Mouse (Mus musculus): ENCODE measurements around the gene Gdi1. TPM values are rescaled to one million over a fixed set of nuclear protein-coding genes. Genes with fewer than 3 reads are reported as not detected.
A peak's percentile ranks its signal among the peaks of the same experiment; 100 is the strongest.
"Not testable (repeated sequence)": the region's sequence is repeated elsewhere in the genome, so short reads cannot be mapped to it uniquely, and the experiment has no call there.

The Gdi1 gene
- polyA plus RNA-seq, 1 experiment from 2014 or later = 383 TPM

DNA sequence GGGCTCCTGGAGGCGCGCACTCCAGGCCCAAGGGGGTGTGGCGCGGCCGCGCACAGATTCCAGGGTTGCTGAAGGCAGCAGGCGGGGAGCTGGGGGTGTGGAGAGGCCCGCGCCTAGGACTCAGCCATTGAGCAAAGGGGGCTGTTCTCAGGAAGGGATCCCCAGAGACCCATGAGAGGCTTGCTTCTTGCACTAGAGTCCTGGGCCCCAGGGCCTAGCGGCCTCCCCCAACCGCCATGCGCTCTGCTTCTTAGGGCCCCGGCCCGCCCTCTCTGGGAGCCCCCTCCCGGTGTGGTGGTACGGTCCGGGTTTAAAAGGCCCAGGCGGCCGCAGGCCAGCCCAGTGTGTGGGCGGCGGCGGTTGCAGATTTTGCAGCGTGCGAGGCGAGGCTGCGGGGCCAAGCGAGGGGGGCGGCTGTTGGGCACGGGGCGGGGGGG lies 23.9 kb downstream of the Gdi1 start, which contains the start of gene Plxna3:
TSS of gene Plxna3 (plus strand) at position 342 of the 437 bp plus-strand sequence.
- ATAC-seq (peak; percentile 81), DNase-seq (ENCODE audit: low read depth, low spot score) (no peak)
- no peak for TF ChIP-seq CTCF (IDR thresholded peaks at IDR 0.05)
- in situ Hi-C loops (cut with MboI; ENCODE audit: low pct_unique_long_range_greater_than_20kb) = no loop called here
- H3K27me3 ChIP-seq = peaks cover 8% of the 10 kb centered on the region
- ChIA-PET CTCF (no interaction called here), POLR2A (interaction anchor here (1.6 kb wide), 1 partner anchor 40 kb away, joined by 3 read pairs; no protein-coding TSS in a partner anchor)

GRCm38 (mm10) chrX:74329215-74329671 lies 24.4 kb downstream of the Gdi1 start:
- in situ Hi-C loops (cut with MboI; ENCODE audit: low pct_unique_long_range_greater_than_20kb) = no loop called here
- peaks cover 8% of the 10 kb centered on the region for H3K27me3 ChIP-seq
- CTCF ChIA-PET = no interaction called here
- POLR2A ChIA-PET = interaction anchor here (0.6 to 1.6 kb wide), 2 partner anchors 18 to 39 kb away, joined by 3 to 5 read pairs; no protein-coding TSS in a partner anchor
- ATAC-seq (peak; percentile 6), DNase-seq (ENCODE audit: low read depth, low spot score) (no peak)
- no peak for TF ChIP-seq CTCF (IDR thresholded peaks at IDR 0.05)

GRCm38 (mm10) chrX:74330166-74330930 lies 25.6 kb downstream of the Gdi1 start:
- no peak for TF ChIP-seq CTCF (IDR thresholded peaks at IDR 0.05)
- no peak for DNase-seq (ENCODE audit: low read depth, low spot score)
- POLR2A ChIA-PET = interaction anchor here (0.6 to 1.0 kb wide), 3 partner anchors 17 to 79 kb away, joined by 3 to 7 read pairs (median 5); no protein-coding TSS in a partner anchor
- H3K27me3 ChIP-seq = no peaks in the 10 kb centered on the region
- no peak for ATAC-seq
- in situ Hi-C loops (cut with MboI; ENCODE audit: low pct_unique_long_range_greater_than_20kb) = no loop called here
- CTCF ChIA-PET = interaction anchor here (1.3 to 2.2 kb wide), 2 partner anchors 12 to 16 kb away, joined by 3 to 5 read pairs; no protein-coding TSS in a partner anchor

DNA sequence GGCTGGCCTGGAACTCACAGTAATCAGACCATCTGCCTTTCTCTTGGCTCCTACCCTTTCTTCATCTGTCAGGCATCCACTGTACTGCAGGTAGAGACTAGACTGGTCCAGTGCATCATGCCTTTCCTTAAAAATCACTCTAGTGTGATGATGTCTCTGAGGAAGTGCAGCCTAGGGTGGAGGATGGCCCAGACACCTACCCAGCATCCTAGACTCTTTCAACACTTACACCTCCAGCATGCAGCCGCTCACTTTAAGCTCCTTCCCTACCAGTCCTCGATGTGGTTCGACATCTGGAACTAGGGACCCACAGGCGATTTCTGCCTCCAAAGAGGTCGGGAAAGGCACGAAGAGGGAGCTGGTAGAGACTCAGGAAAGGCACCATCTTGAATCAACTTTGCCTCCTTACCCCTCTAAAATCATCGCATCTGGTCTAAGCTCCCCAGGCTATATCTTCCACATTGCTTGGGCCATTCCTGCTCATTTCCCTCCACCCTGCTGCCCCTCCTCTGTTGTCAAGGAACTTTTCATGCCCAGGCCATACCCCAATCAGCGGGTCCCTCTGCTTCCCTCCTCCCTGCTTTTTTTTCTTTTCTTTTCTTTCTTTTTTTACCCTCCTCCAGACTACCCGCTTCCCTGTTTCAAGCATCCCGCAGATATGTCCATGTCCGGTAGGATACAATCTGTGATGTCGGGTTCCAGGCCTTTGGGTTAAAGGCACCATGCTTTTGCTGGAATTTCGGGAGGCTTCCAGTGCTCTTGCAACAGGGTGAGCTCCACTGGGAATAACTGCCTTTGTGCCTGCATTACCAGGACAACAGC lies 48.1 kb downstream of the Gdi1 start:
- no peak for TF ChIP-seq CTCF (IDR thresholded peaks at IDR 0.05)
- in situ Hi-C loops (cut with MboI; ENCODE audit: low pct_unique_long_range_greater_than_20kb) = no loop called here
- peaks cover 18% of the 10 kb centered on the region for H3K27me3 ChIP-seq
- DNase-seq (ENCODE audit: low read depth, low spot score) = no peak
- ATAC-seq = no peak
- POLR2A ChIA-PET = no interaction called here
- CTCF ChIA-PET = interaction anchor here (1.3 kb wide), 1 partner anchor 17 kb away, joined by 3 read pairs; no protein-coding TSS in a partner anchor

- ATAC-seq = peak; percentile 62
- CTCF ChIA-PET = no interaction called here
- no peak for TF ChIP-seq CTCF (IDR thresholded peaks at IDR 0.05)
- POLR2A ChIA-PET = no interaction called here
- DNase-seq (ENCODE audit: low read depth, low spot score) = no peak
- H3K27me3 ChIP-seq = peaks cover 18% of the 10 kb centered on the region
- in situ Hi-C loops (cut with MboI; ENCODE audit: low pct_unique_long_range_greater_than_20kb) = no loop called here
Observed at GRCm38 (mm10) chrX:74353467-74353770, 48.6 kb downstream of the Gdi1 start, which contains the start of gene Lage3. Gene Lage3 (minus strand): TSS chrX:74353618.

- ATAC-seq; in situ Hi-C loops (cut with MboI; ENCODE audit: low pct_unique_long_range_greater_than_20kb); CTCF ChIA-PET; H3K27me3 ChIP-seq; POLR2A ChIA-PET; DNase-seq (ENCODE audit: low read depth, low spot score): not testable (repeated sequence)
Observed at GRCm38 (mm10) chrX:74357069-74357468, 52.3 kb downstream of the Gdi1 start.

GRCm38 (mm10) chrX:74359171-74359570 lies 54.4 kb downstream of the Gdi1 start:
- peaks cover 4% of the 10 kb centered on the region for H3K27me3 ChIP-seq
- ChIA-PET POLR2A (no interaction called here), CTCF (no interaction called here)
- ATAC-seq = no peak
- no peak for TF ChIP-seq CTCF (IDR thresholded peaks at IDR 0.05)
- in situ Hi-C loops (cut with MboI; ENCODE audit: low pct_unique_long_range_greater_than_20kb) = no loop called here
- no peak for DNase-seq (ENCODE audit: low read depth, low spot score)

Other genes with a start within 250 kb of the Gdi1 start
- 0.24 TPM for gene Opn1mw, start 177.5 kb upstream of the Gdi1 start, polyA plus RNA-seq (2021)
- gene Mecp2, start 169.6 kb upstream of the Gdi1 start, polyA plus RNA-seq (2021) = 24.5 TPM
- gene Tex28, start 137.2 kb upstream of the Gdi1 start, polyA plus RNA-seq (2021) = not detected
- 0.04 TPM for gene Tktl1, start 127.7 kb upstream of the Gdi1 start, polyA plus RNA-seq (2021)
- 888 TPM for gene Flna, start 55.2 kb upstream of the Gdi1 start, polyA plus RNA-seq (2021)
- 88.3 TPM for gene Emd, start 50.3 kb upstream of the Gdi1 start, polyA plus RNA-seq (2021)
- 1,219 TPM for gene Rpl10, start 34.2 kb upstream of the Gdi1 start, polyA plus RNA-seq (2021)
- gene Taz, start 23.1 kb upstream of the Gdi1 start, polyA plus RNA-seq (2021) = 76.5 TPM
- 42.2 TPM for gene Dnase1l1, start 22.7 kb upstream of the Gdi1 start, polyA plus RNA-seq (2021)
- gene Atp6ap1, start 7.9 kb upstream of the Gdi1 start, polyA plus RNA-seq (2021) = 260 TPM
- 131 TPM for gene Fam50a, start 8.0 kb downstream of the Gdi1 start, polyA plus RNA-seq (2021)
- gene Plxna3, start 24.1 kb downstream of the Gdi1 start, polyA plus RNA-seq (2021) = 15.5 TPM
- gene Lage3, start 48.6 kb downstream of the Gdi1 start, polyA plus RNA-seq (2021) = 42.5 TPM
- 31.4 TPM for gene Ubl4a, start 68.2 kb downstream of the Gdi1 start, polyA plus RNA-seq (2021)
- 17.6 TPM for gene Slc10a3, start 68.4 kb downstream of the Gdi1 start, polyA plus RNA-seq (2021)
- gene Fam3a, start 88.3 kb downstream of the Gdi1 start, polyA plus RNA-seq (2021) = 25.0 TPM
- 33.9 TPM for gene Ikbkg, start 88.3 kb downstream of the Gdi1 start, polyA plus RNA-seq (2021)
- gene G6pdx, start 124.2 kb downstream of the Gdi1 start, polyA plus RNA-seq (2021) = 64.5 TPM
- gene Gm6880, start 176.4 kb downstream of the Gdi1 start, polyA plus RNA-seq (2021) = not detected

Data from Patski (cell line).